Comparison of ENCODE assay signal across 8 mouse cellular contexts in genomic region chr1:54194183-54194953, GRCm38 (mm10). TPM values are rescaled to one million over a fixed set of nuclear protein-coding genes. Genes with fewer than 3 reads are reported as not detected.
DNase-seq lines count a peak whose midpoint lies in the region; ATAC-seq and TF ChIP-seq lines count a peak whose summit lies in the region.

No protein-coding gene starts in this region.

- H3K27me3 ChIP-seq in cerebellum, adult 2 months (ENCODE audit: control insufficient read depth, insufficient read depth, low read length) = no peaks in the 10 kb centered on the region
- peaks cover 11% of the 10 kb centered on the region for H3K27me3 ChIP-seq in lung, embryonic 15.5 days

- in situ Hi-C loops in ES-E14 (cut with MboI; ENCODE audit: low sequenced_read_pairs in 2 of 2, unreplicated experiment in 2 of 2) = no loop called here

- peak overlapping the region; percentile 63 to 89 for H3K4me3 ChIP-seq in ES-E14 (ENCODE audit: insufficient read depth in 1 of 2, low read depth in 1 of 2, low read length in 2 of 2, poor library complexity in 1 of 2, severe bottlenecking in 1 of 2)
- H3K4me3 ChIP-seq in cerebellum, adult 2 months (replicated peaks; ENCODE audit: insufficient read depth, low read depth, low read length) = peak overlapping the region; percentile 91
- peak overlapping the region; percentile 76 for H3K4me3 ChIP-seq in lung, embryonic 15.5 days

- peak overlapping the region; percentile 77 for H3K9ac ChIP-seq in ES-E14 (ENCODE audit: insufficient read depth, low read depth, low read length, poor library complexity, severe bottlenecking)
- H3K9ac ChIP-seq in lung, embryonic 15.5 days = peak overlapping the region; percentile 57

- TF ChIP-seq POLR2A in cerebellum, adult 2 months (IDR thresholded peaks at IDR 0.05; ENCODE audit: borderline replicate concordance, insufficient read depth, low read length) = peak; percentile 44; the same call in 1 of the 2 replicates

- no peaks in the 10 kb centered on the region for H3K9me3 ChIP-seq in ES-E14 (ENCODE audit: control insufficient read depth, insufficient read depth, low read depth, low read length)
- no peaks in the 10 kb centered on the region for H3K9me3 ChIP-seq in lung, embryonic 15.5 days

- ATAC-seq in lung, embryonic 15.5 days (ENCODE audit: borderline replicate concordance, extremely low read depth, low FRiP score, low TSS enrichment) = peak; percentile 85

- no peaks in the 10 kb centered on the region for H3K4me1 ChIP-seq in ES-E14 (ENCODE audit: control insufficient read depth in 2 of 2, insufficient read depth in 2 of 2, low read length in 2 of 2, poor library complexity in 1 of 2)
- no peaks in the 10 kb centered on the region for H3K4me1 ChIP-seq in cerebellum, adult 2 months (ENCODE audit: control insufficient read depth, insufficient read depth, low read length)
- H3K4me1 ChIP-seq in lung, embryonic 15.5 days = peaks cover 8% of the 10 kb centered on the region

- no peaks in the 10 kb centered on the region for H3K36me3 ChIP-seq in ES-E14 (ENCODE audit: control insufficient read depth, insufficient read depth, low read length, poor library complexity, severe bottlenecking)
- no peaks in the 10 kb centered on the region for H3K36me3 ChIP-seq in lung, embryonic 15.5 days

- WGBS in cerebellum, adult 2 months = under 1% methylated on average over 102 of the region's 104 CpGs
- WGBS in lung, embryonic 15.5 days = under 1% methylated on average over 61 of the region's 104 CpGs

- DNase-seq in ES-E14 (ENCODE audit: low read depth, low spot score) = peak; percentile 34
- DNase-seq in cerebellum, adult 2 months = peak; percentile 77 to 86
- peak; percentile 63 for DNase-seq in forelimb bud, embryonic 11.5 days (ENCODE audit: low read depth, low spot score)
- DNase-seq in heart, postnatal 36 days = peak; percentile 44 to 49
- peak; percentile 73 for DNase-seq in layer of hippocampus, adult 9-11 months
- peak; percentile 70 for DNase-seq in retina, embryonic 14.5 days (ENCODE audit: low spot score)
- DNase-seq in T-cell, adult 2 months (ENCODE audit: low spot score) = no peak

- peak overlapping the region; percentile 92 for H3K4me2 ChIP-seq in lung, embryonic 15.5 days

- H3K27ac ChIP-seq in ES-E14 (ENCODE audit: insufficient read depth, low read depth, low read length, poor library complexity, severe bottlenecking) = no peak overlapping the region
- peak overlapping the region; percentile 100 for H3K27ac ChIP-seq in cerebellum, adult 2 months (ENCODE audit: insufficient read depth, low read length)
- H3K27ac ChIP-seq in lung, embryonic 15.5 days = peak overlapping the region; percentile 33; the same call in 1 of the 2 replicates

- TF ChIP-seq CTCF in cerebellum, adult 2 months (IDR thresholded peaks at IDR 0.05; ENCODE audit: borderline replicate concordance, insufficient read depth, low read depth, low read length) = no peak

- intact Hi-C loops in heart, postnatal 36 days (cut with DNase I) = loop anchor here (5.0 kb wide), 2 partner anchors 152 to 287 kb away; no protein-coding TSS in a partner anchor

TF ChIP-seq in ES-E14, 5 proteins besides CTCF, POLR2A, EP300 and RAD21:
- TF ChIP-seq HCFC1 (IDR thresholded peaks at IDR 0.05; ENCODE audit: borderline replicate concordance, insufficient read depth, low read length) = 0 out of 2 replicates have a peak, but pooled peaks have one; percentile 21
- no peak for TF ChIP-seq CHD2 (IDR thresholded peaks at IDR 0.05; ENCODE audit: low read depth, low read length)
- no peak for TF ChIP-seq ZNF384 (IDR thresholded peaks at IDR 0.05; ENCODE audit: low read depth, low read length)
- TF ChIP-seq ZC3H11A (IDR thresholded peaks at IDR 0.05; ENCODE audit: borderline replicate concordance, low read depth, low read length) = no peak
- TF ChIP-seq MAFK (IDR thresholded peaks at IDR 0.05; ENCODE audit: insufficient read depth, low read depth, low read length) = peak; percentile 38; the same call in 1 of the 2 replicates

RNA-seq across cellular contexts. Expression of gene Hecw2, which starts 0.6 kb away (rescaled TPM):
- 2.9 and 6.6 TPM in 2 replicates for total RNA-seq in ES-E14 (2012; rRNA removed)
- 9.0 and 9.3 TPM in 2 replicates for polyA plus RNA-seq in cerebellum, adult 2 months (2012; rRNA removed)
- 10 to 100 TPM; 13.5 TPM for total RNA-seq in heart, postnatal 36 days (2021)
- 4.3 and 5.5 TPM in 2 replicates for polyA plus RNA-seq in lung, embryonic 15.5 days (2015; fragmentation: Nextera tagmentation; extraction: Ambion mirVana)

RNA-seq across cellular contexts. Expression of gene Ccdc150, which starts 56.1 kb away (rescaled TPM):
- 0.95 and 1.1 TPM in 2 replicates for total RNA-seq in ES-E14 (2012; rRNA removed)
- polyA plus RNA-seq in cerebellum, adult 2 months (2012; rRNA removed) = 0.24 and 0.31 TPM in 2 replicates
- under 1 TPM; 0.24 to 0.25 TPM for total RNA-seq in heart, postnatal 36 days (2021)
- polyA plus RNA-seq in lung, embryonic 15.5 days (2015; fragmentation: Nextera tagmentation; extraction: Ambion mirVana) = 0.18 and 0.45 TPM in 2 replicates
